Mouse (Mus musculus): ENCODE data around the gene Aqp11.

- TF ChIP-seq CTCF (IDR thresholded peaks at IDR 0.05; ENCODE audit: insufficient read depth, low read depth, low read length): no peak
- TF ChIP-seq POLR2A (IDR thresholded peaks at IDR 0.05; ENCODE audit: insufficient read depth, low read depth, low read length): no peak
These were observed 10.6 kb upstream of the Aqp11 start for GRCm38 (mm10) chr7:97748527-97749206.
